Mouse (Mus musculus): Measurements from ENCODE around the gene Baiap2l2.
A peak's percentile ranks its signal among the peaks of the same experiment; 100 is the strongest.

The Baiap2l2 gene

GRCm38 (mm10) chr15:79285399-79285798, at the start of gene Baiap2l2:
TSS of gene Baiap2l2 (minus strand) at chr15:79285537.
- DNase-seq (ENCODE audit: low spot score): no peak

GRCm38 (mm10) chr15:79333409-79333808, 48.1 kb upstream of the Baiap2l2 start:
- no peak for DNase-seq (ENCODE audit: low spot score)

GRCm38 (mm10) chr15:79330521-79330920, 45.2 kb upstream of the Baiap2l2 start:
- DNase-seq (ENCODE audit: low spot score): no peak

GRCm38 (mm10) chr15:79329979-79330363, 44.6 kb upstream of the Baiap2l2 start:
- DNase-seq (ENCODE audit: low spot score): no peak

- no peak for DNase-seq (ENCODE audit: low spot score)
These were observed 44.1 kb upstream of the Baiap2l2 start for GRCm38 (mm10) chr15:79329346-79329978.

- DNase-seq (ENCODE audit: low spot score): no peak
These were observed 43.6 kb upstream of the Baiap2l2 start for GRCm38 (mm10) chr15:79328939-79329275.

- peak; percentile 99 for DNase-seq (ENCODE audit: low spot score)
These were observed 43.0 kb upstream of the Baiap2l2 start, which contains the start of gene Pla2g6 for GRCm38 (mm10) chr15:79328058-79328938. TSS of gene Pla2g6 (minus strand) at chr15:79328390.

- peak; percentile 52 for DNase-seq (ENCODE audit: low spot score)
These were observed 41.9 kb upstream of the Baiap2l2 start for GRCm38 (mm10) chr15:79326971-79327961.

GRCm38 (mm10) chr15:79326264-79326663, 40.9 kb upstream of the Baiap2l2 start:
- no peak for DNase-seq (ENCODE audit: low spot score)

- DNase-seq (ENCODE audit: low spot score): no peak
These were observed 40.4 kb upstream of the Baiap2l2 start for GRCm38 (mm10) chr15:79325742-79326141.

GRCm38 (mm10) chr15:79324373-79324772, 39.0 kb upstream of the Baiap2l2 start:
- no peak for DNase-seq (ENCODE audit: low spot score)

GRCm38 (mm10) chr15:79323791-79324155, 38.4 kb upstream of the Baiap2l2 start:
- no peak for DNase-seq (ENCODE audit: low spot score)

- DNase-seq (ENCODE audit: low spot score): no peak
These were observed 37.9 kb upstream of the Baiap2l2 start for GRCm38 (mm10) chr15:79322991-79323790.

GRCm38 (mm10) chr15:79322281-79322990, 37.1 kb upstream of the Baiap2l2 start:
- DNase-seq (ENCODE audit: low spot score): no peak

- DNase-seq (ENCODE audit: low spot score): no peak
These were observed 36.4 kb upstream of the Baiap2l2 start for GRCm38 (mm10) chr15:79321733-79322190.

GRCm38 (mm10) chr15:79313848-79314369, 28.6 kb upstream of the Baiap2l2 start:
- no peak for DNase-seq (ENCODE audit: low spot score)

- no peak for DNase-seq (ENCODE audit: low spot score)
These were observed 22.5 kb upstream of the Baiap2l2 start for GRCm38 (mm10) chr15:79307861-79308260.

GRCm38 (mm10) chr15:79306043-79306637, 20.8 kb upstream of the Baiap2l2 start:
- DNase-seq (ENCODE audit: low spot score): no peak

- no peak for DNase-seq (ENCODE audit: low spot score)
These were observed 19.5 kb upstream of the Baiap2l2 start for GRCm38 (mm10) chr15:79304832-79305231.

- DNase-seq (ENCODE audit: low spot score): no peak
These were observed 18.4 kb upstream of the Baiap2l2 start for GRCm38 (mm10) chr15:79303725-79304124.
